ENCODE assay signal across 12 mouse cellular contexts in genomic region chr19:42005616-42006015, GRCm38 (mm10). TPM values are rescaled to one million over a fixed set of nuclear protein-coding genes. Genes with fewer than 3 reads are reported as not detected.
DNase-seq lines count a peak whose midpoint lies in the region; ATAC-seq and TF ChIP-seq lines count a peak whose summit lies in the region.
"Had no signal": no experiment of that assay in that cellular context is flagged by ENCODE, and none has a peak within 500 bp of the region (broad histone marks: within the 10 kb centered on the region; RNA-seq: fewer than 3 reads in every experiment).

No protein-coding gene starts in this region.

- no peak overlapping the region for H3K4me3 ChIP-seq in intestine, embryonic 16.5 days (ENCODE audit: low read length)
- H3K4me3 ChIP-seq in intestine, embryonic 15.5 days (replicated peaks), result no peak overlapping the region
- peak overlapping the region; percentile 43 for H3K4me3 ChIP-seq in bone marrow macrophage, adult 2 months (ENCODE audit: insufficient read depth, low read length)
- H3K4me3 ChIP-seq: limb, embryonic 15.5 days had no signal

- no peaks in the 10 kb centered on the region for H3K36me3 ChIP-seq in intestine, embryonic 16.5 days (ENCODE audit: control insufficient read depth, insufficient read depth, low read length)
- no peaks in the 10 kb centered on the region for H3K36me3 ChIP-seq in intestine, embryonic 15.5 days
- H3K36me3 ChIP-seq: limb, embryonic 15.5 days had no signal

- WGBS in intestine, embryonic 16.5 days, result 71% methylated on average over 3 of the region's 3 CpGs
- 74% methylated on average over 3 of the region's 3 CpGs for WGBS in intestine, embryonic 15.5 days

- H3K9ac ChIP-seq in intestine, embryonic 16.5 days (ENCODE audit: low read depth, low read length), result 0 out of 2 replicates have a peak overlapping the region, but pooled peaks have one; percentile 5
- H3K9ac ChIP-seq in intestine, embryonic 15.5 days, result no peak overlapping the region
- H3K9ac ChIP-seq: limb, embryonic 15.5 days had no signal

- H3K9me3 ChIP-seq in intestine, embryonic 16.5 days (ENCODE audit: control insufficient read depth, low read length), result no peaks in the 10 kb centered on the region
- no peaks in the 10 kb centered on the region for H3K9me3 ChIP-seq in intestine, embryonic 15.5 days
- H3K9me3 ChIP-seq: limb, embryonic 15.5 days had no signal

- no peaks in the 10 kb centered on the region for H3K27me3 ChIP-seq in intestine, embryonic 16.5 days (replicated peaks; ENCODE audit: control insufficient read depth, insufficient read depth, low read length)
- no peaks in the 10 kb centered on the region for H3K27me3 ChIP-seq in intestine, embryonic 15.5 days (replicated peaks)
- H3K27me3 ChIP-seq: limb, embryonic 15.5 days had no signal

- H3K4me1 ChIP-seq in intestine, embryonic 16.5 days (ENCODE audit: control insufficient read depth, insufficient read depth, low read length), result peaks cover 17% of the 10 kb centered on the region
- peaks cover 28% of the 10 kb centered on the region for H3K4me1 ChIP-seq in intestine, embryonic 15.5 days (replicated peaks)
- peaks cover 83% of the 10 kb centered on the region for H3K4me1 ChIP-seq in bone marrow macrophage, adult 2 months (ENCODE audit: control insufficient read depth, insufficient read depth, low read length)

- DNase-seq in 416B (ENCODE audit: low read depth), result peak; percentile 87
- DNase-seq in lung, postnatal 36 days, result peak; percentile 64
- DNase-seq in frontal cortex, postnatal 25 days (ENCODE audit: low spot score in 2 of 2), result no peak
- no peak for DNase-seq in left cerebral cortex, postnatal 36 days (ENCODE audit: low spot score in 2 of 2)
- no peak for DNase-seq in neural tube, embryonic 10.5 days (ENCODE audit: extremely low spot score, low spot score)
- DNase-seq: gastrocnemius, postnatal 25 days had no signal

- H3K27ac ChIP-seq in intestine, embryonic 16.5 days (ENCODE audit: low read length), result no peak overlapping the region
- no peak overlapping the region for H3K27ac ChIP-seq in intestine, embryonic 15.5 days
- peak overlapping the region; percentile 91 for H3K27ac ChIP-seq in bone marrow macrophage, adult 2 months (ENCODE audit: insufficient read depth, low read depth, low read length)
- H3K27ac ChIP-seq: limb, embryonic 15.5 days had no signal

- no peak for TF ChIP-seq POLR2A in bone marrow macrophage, adult 2 months (IDR thresholded peaks at IDR 0.05; ENCODE audit: borderline replicate concordance, low read depth, low read length)

- no peak for ATAC-seq in intestine, embryonic 16.5 days
- no peak for ATAC-seq in intestine, embryonic 15.5 days

- H3K4me2 ChIP-seq in intestine, embryonic 16.5 days (ENCODE audit: low read depth, low read length), result no peak overlapping the region
- no peak overlapping the region for H3K4me2 ChIP-seq in intestine, embryonic 15.5 days (replicated peaks)
- H3K4me2 ChIP-seq: limb, embryonic 15.5 days had no signal

- intact Hi-C loops in left cerebral cortex, postnatal 36 days (cut with DNase I), result no loop called here

- TF ChIP-seq CTCF in bone marrow macrophage, adult 2 months (IDR thresholded peaks at IDR 0.05; ENCODE audit: low read depth, low read length), result no peak

RNA-seq across cellular contexts. Expression of gene Ubtd1, which starts 24.1 kb away (rescaled TPM):
- 11.2 and 13.3 TPM in 2 replicates for polyA plus RNA-seq in intestine, embryonic 16.5 days (2015; fragmentation: Nextera tagmentation; extraction: Ambion mirVana)
- 12.2 and 12.4 TPM in 2 replicates for polyA plus RNA-seq in intestine, embryonic 15.5 days (2015; fragmentation: Nextera tagmentation; extraction: Ambion mirVana)
- 44.1 and 46.7 TPM in 2 replicates for polyA plus RNA-seq in bone marrow macrophage, adult 2 months (2012; ENCODE audit: insufficient read depth, insufficient read length, missing spikeins)
- total RNA-seq in left cerebral cortex, postnatal 36 days (2021), result 10 to 100 TPM; 12.2 to 15.1 TPM

RNA-seq across cellular contexts. Expression of gene Mms19, which starts 24.7 kb away (rescaled TPM):
- polyA plus RNA-seq in intestine, embryonic 16.5 days (2015; fragmentation: Nextera tagmentation; extraction: Ambion mirVana), result 27.8 and 28.4 TPM in 2 replicates
- polyA plus RNA-seq in intestine, embryonic 15.5 days (2015; fragmentation: Nextera tagmentation; extraction: Ambion mirVana), result 26.5 and 26.8 TPM in 2 replicates
- 43.7 and 57.0 TPM in 2 replicates for polyA plus RNA-seq in bone marrow macrophage, adult 2 months (2012; ENCODE audit: insufficient read depth, insufficient read length, missing spikeins)
- 10 to 100 TPM; 25.2 to 36.7 TPM for total RNA-seq in left cerebral cortex, postnatal 36 days (2021)

RNA-seq across cellular contexts. Expression of gene Ankrd2, which starts 30.2 kb away (rescaled TPM):
- polyA plus RNA-seq in intestine, embryonic 16.5 days (2015; fragmentation: Nextera tagmentation; extraction: Ambion mirVana), result 0.16 TPM in 1 of 2 replicates, not detected in the other
- 0.18 TPM in 1 of 2 replicates, not detected in the other for polyA plus RNA-seq in intestine, embryonic 15.5 days (2015; fragmentation: Nextera tagmentation; extraction: Ambion mirVana)
- not detected in 2 replicates for polyA plus RNA-seq in bone marrow macrophage, adult 2 months (2012; ENCODE audit: insufficient read depth, insufficient read length, missing spikeins)
- not detected for total RNA-seq in left cerebral cortex, postnatal 36 days (2021)
- polyA plus RNA-seq: forebrain, embryonic 11.5 days had no signal

RNA-seq across cellular contexts. Expression of gene Hoga1, which starts 39.8 kb away (rescaled TPM):
- polyA plus RNA-seq in intestine, embryonic 16.5 days (2015; fragmentation: Nextera tagmentation; extraction: Ambion mirVana), result 2.2 and 2.7 TPM in 2 replicates
- 1.6 and 1.7 TPM in 2 replicates for polyA plus RNA-seq in intestine, embryonic 15.5 days (2015; fragmentation: Nextera tagmentation; extraction: Ambion mirVana)
- polyA plus RNA-seq in bone marrow macrophage, adult 2 months (2012; ENCODE audit: insufficient read depth, insufficient read length, missing spikeins), result 1.9 and 2.3 TPM in 2 replicates
- total RNA-seq in left cerebral cortex, postnatal 36 days (2021), result 1 to 10 TPM; 3.4 to 4.2 TPM

RNA-seq across cellular contexts. Expression of gene 4933411K16Rik, which starts 46.4 kb away (rescaled TPM):
- 0.16 TPM in 1 of 2 replicates, not detected in the other for polyA plus RNA-seq in intestine, embryonic 16.5 days (2015; fragmentation: Nextera tagmentation; extraction: Ambion mirVana)
- polyA plus RNA-seq in intestine, embryonic 15.5 days (2015; fragmentation: Nextera tagmentation; extraction: Ambion mirVana), result not detected in 2 replicates
- polyA plus RNA-seq in bone marrow macrophage, adult 2 months (2012; ENCODE audit: insufficient read depth, insufficient read length, missing spikeins), result 0.54 TPM in 1 of 2 replicates, not detected in the other
- under 1 TPM; 0.62 to 0.86 TPM for total RNA-seq in left cerebral cortex, postnatal 36 days (2021)
- polyA plus RNA-seq: limb, embryonic 15.5 days; stomach, embryonic 14.5 days had no signal

Comparison
In these comparisons a context has a peak if more than half of its experiments do, and no peak if none do; other contexts are left out.
1. DNase-seq: peak in 416B (single experiment) and lung, postnatal 36 days (single experiment); none in frontal cortex, postnatal 25 days (0 of 2), left cerebral cortex, postnatal 36 days (0 of 2) and neural tube, embryonic 10.5 days (single experiment).